Comparison of ENCODE assay signal across 8 mouse cellular contexts in the genomic region with DNA sequence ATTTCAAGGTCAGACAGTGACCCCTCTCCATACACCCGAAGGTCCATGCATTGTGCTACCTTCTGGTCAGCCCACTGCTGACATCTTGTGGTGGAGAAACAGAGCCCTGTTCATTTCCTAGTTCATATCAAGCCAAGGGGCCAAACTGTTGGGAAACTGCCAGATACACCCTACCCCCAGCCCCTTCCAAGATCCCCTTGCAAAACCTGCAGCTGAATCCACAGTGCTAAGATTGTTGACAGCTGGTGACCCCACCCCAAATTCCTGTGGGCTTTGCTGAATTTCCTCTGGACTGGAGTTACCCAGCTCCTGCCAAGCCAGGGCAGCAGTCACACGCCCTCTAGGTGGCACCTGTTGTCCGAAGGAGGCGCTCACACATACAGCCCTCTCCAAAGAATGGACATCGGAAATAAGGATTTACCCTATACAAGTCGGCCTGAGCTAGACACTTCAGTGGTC.
DNase-seq lines count a peak whose midpoint lies in the region; ATAC-seq and TF ChIP-seq lines count a peak whose summit lies in the region.

No protein-coding gene starts in this region.

- peak; percentile 56 for TF ChIP-seq CTCF in liver, embryonic 14.5 days (IDR thresholded peaks at IDR 0.05; ENCODE audit: low read depth)

- H3K4me2 ChIP-seq in forebrain, embryonic 14.5 days (ENCODE audit: low read length), result no peak overlapping the region
- no peak overlapping the region for H3K4me2 ChIP-seq in hindbrain, embryonic 14.5 days (replicated peaks)
- no peak overlapping the region for H3K4me2 ChIP-seq in liver, embryonic 14.5 days (ENCODE audit: low read depth)
- H3K4me2 ChIP-seq in neural tube, embryonic 12.5 days (replicated peaks), result no peak overlapping the region

- no peak overlapping the region for H3K9ac ChIP-seq in forebrain, embryonic 14.5 days (ENCODE audit: low read length)
- no peak overlapping the region for H3K9ac ChIP-seq in hindbrain, embryonic 14.5 days
- H3K9ac ChIP-seq in liver, embryonic 14.5 days (replicated peaks), result no peak overlapping the region
- no peak overlapping the region for H3K9ac ChIP-seq in neural tube, embryonic 12.5 days

- WGBS in forebrain, embryonic 14.5 days, result 22% methylated on average over 6 of the region's 6 CpGs
- 21% methylated on average over 6 of the region's 6 CpGs for WGBS in hindbrain, embryonic 14.5 days
- 15% methylated on average over 6 of the region's 6 CpGs for WGBS in liver, embryonic 14.5 days (ENCODE audit: insufficient replicate concordance)
- WGBS in neural tube, embryonic 12.5 days, result 13% methylated on average over 6 of the region's 6 CpGs

- peak; percentile 41 for ATAC-seq in CD4-positive, CD25-positive, alpha-beta regulatory T cell, adult 4 months
- peak; percentile 61 for ATAC-seq in forebrain, embryonic 14.5 days
- ATAC-seq in hindbrain, embryonic 14.5 days (ENCODE audit: low FRiP score), result peak; percentile 26; the same call in 1 of the 2 replicates
- ATAC-seq in liver, embryonic 14.5 days (ENCODE audit: insufficient read depth), result no peak
- peak; percentile 60; the same call in 1 of the 2 replicates for ATAC-seq in neural tube, embryonic 12.5 days (ENCODE audit: low FRiP score, low read depth)
- ATAC-seq in monocyte, adult 5-6 weeks (replicated peaks; ENCODE audit: insufficient number of reproducible peaks, low FRiP score, low TSS enrichment, poor library complexity, severe bottlenecking), result no peak
- ATAC-seq in erythroid progenitor cell, adult 5-6 weeks (replicated peaks; ENCODE audit: low FRiP score, poor library complexity, severe bottlenecking), result no peak

- peak; percentile 22 for DNase-seq in adipocyte (ENCODE audit: low spot score)
- DNase-seq in forebrain, embryonic 14.5 days (ENCODE audit: low spot score), result peak; percentile 65
- DNase-seq in hindbrain, embryonic 14.5 days (ENCODE audit: low spot score), result peak; percentile 63
- DNase-seq in liver, embryonic 14.5 days (ENCODE audit: low read depth in 3 of 3, low spot score in 3 of 3), result no peak

- H3K9me3 ChIP-seq in forebrain, embryonic 14.5 days (replicated peaks; ENCODE audit: control insufficient read depth, low read length), result no peaks in the 10 kb centered on the region
- no peaks in the 10 kb centered on the region for H3K9me3 ChIP-seq in hindbrain, embryonic 14.5 days (ENCODE audit: control insufficient read depth, low read length)
- H3K9me3 ChIP-seq in liver, embryonic 14.5 days (ENCODE audit: control insufficient read depth, low read length), result no peaks in the 10 kb centered on the region
- H3K9me3 ChIP-seq in neural tube, embryonic 12.5 days, result no peaks in the 10 kb centered on the region

- no peak overlapping the region for H3K27ac ChIP-seq in forebrain, embryonic 14.5 days (ENCODE audit: low read depth, low read length)
- no peak overlapping the region for H3K27ac ChIP-seq in hindbrain, embryonic 14.5 days
- H3K27ac ChIP-seq in liver, embryonic 14.5 days, result no peak overlapping the region
- H3K27ac ChIP-seq in neural tube, embryonic 12.5 days, result no peak overlapping the region

- no peak overlapping the region for H3K4me3 ChIP-seq in forebrain, embryonic 14.5 days (ENCODE audit: low read depth, low read length)
- no peak overlapping the region for H3K4me3 ChIP-seq in hindbrain, embryonic 14.5 days (replicated peaks; ENCODE audit: low read length)
- no peak overlapping the region for H3K4me3 ChIP-seq in liver, embryonic 14.5 days (ENCODE audit: insufficient read depth in 1 of 2, low read depth in 2 of 2, low read length in 2 of 2)
- H3K4me3 ChIP-seq in neural tube, embryonic 12.5 days, result no peak overlapping the region

- H3K27me3 ChIP-seq in forebrain, embryonic 14.5 days (replicated peaks; ENCODE audit: control insufficient read depth, insufficient read depth, low read length), result no peaks in the 10 kb centered on the region
- H3K27me3 ChIP-seq in hindbrain, embryonic 14.5 days (ENCODE audit: control insufficient read depth, insufficient read depth, low read length), result no peaks in the 10 kb centered on the region
- no peaks in the 10 kb centered on the region; the same call in 1 of the 2 replicates for H3K27me3 ChIP-seq in liver, embryonic 14.5 days (ENCODE audit: control insufficient read depth, insufficient read depth, low read length)
- H3K27me3 ChIP-seq in neural tube, embryonic 12.5 days (replicated peaks), result no peaks in the 10 kb centered on the region

- H3K36me3 ChIP-seq in forebrain, embryonic 14.5 days (ENCODE audit: control insufficient read depth, insufficient read depth, low read length), result no peaks in the 10 kb centered on the region
- H3K36me3 ChIP-seq in hindbrain, embryonic 14.5 days (replicated peaks; ENCODE audit: control insufficient read depth, insufficient read depth), result no peaks in the 10 kb centered on the region
- no peaks in the 10 kb centered on the region for H3K36me3 ChIP-seq in liver, embryonic 14.5 days (replicated peaks; ENCODE audit: control insufficient read depth, insufficient read depth, low read depth)
- no peaks in the 10 kb centered on the region for H3K36me3 ChIP-seq in neural tube, embryonic 12.5 days

- H3K4me1 ChIP-seq in forebrain, embryonic 14.5 days (ENCODE audit: control insufficient read depth, insufficient read depth, low read length), result no peaks in the 10 kb centered on the region
- H3K4me1 ChIP-seq in hindbrain, embryonic 14.5 days (replicated peaks; ENCODE audit: control insufficient read depth, insufficient read depth, low read length), result 0 out of 2 replicates have a peak, but pooled peaks cover 5% of the 10 kb centered on the region
- H3K4me1 ChIP-seq in liver, embryonic 14.5 days (replicated peaks; ENCODE audit: control insufficient read depth in 2 of 2, insufficient read depth in 2 of 2, low read length in 1 of 2), result no peaks in the 10 kb centered on the region
- H3K4me1 ChIP-seq in neural tube, embryonic 12.5 days, result peaks cover 6% of the 10 kb centered on the region; the same call in 1 of the 2 replicates

- no peak for TF ChIP-seq EP300 in liver, embryonic 14.5 days (IDR thresholded peaks at IDR 0.05; ENCODE audit: low read depth)

Comparison
In these comparisons a context has a peak if more than half of its experiments do, and no peak if none do; other contexts are left out.
1. ATAC-seq: peak in CD4-positive, CD25-positive, alpha-beta regulatory T cell, adult 4 months (single experiment), forebrain, embryonic 14.5 days (single experiment), hindbrain, embryonic 14.5 days (single experiment) and neural tube, embryonic 12.5 days (single experiment); none in liver, embryonic 14.5 days (single experiment), monocyte, adult 5-6 weeks (single experiment) and erythroid progenitor cell, adult 5-6 weeks (single experiment).
2. DNase-seq: peak in adipocyte (single experiment), forebrain, embryonic 14.5 days (single experiment) and hindbrain, embryonic 14.5 days (single experiment); none in liver, embryonic 14.5 days (0 of 3).